Mouse (Mus musculus) testis, postnatal 14 days (tissue): ENCODE measurements at regions not wholly inside any gene's neighbourhood (a gene's known extent, or its start where the extent isn't known, plus 50 kb on each side); places are given as distances from the start of the nearest gene placed in this dataset.

Experiments used
- DNase-seq: peaks from one replicate; pipeline ENCODE4 v3.0.0; 2021; ENCODE audit warnings: low spot score

- no peak for DNase-seq
Measured at GRCm38 (mm10) chr5:35162607-35163006, 57.0 kb upstream of the Lrpap1 start.

- no peak for DNase-seq
Measured at GRCm38 (mm10) chr5:35162120-35162519, 56.6 kb upstream of the Lrpap1 start.

- no peak for DNase-seq
Measured at GRCm38 (mm10) chr5:35160929-35161815, 55.6 kb upstream of the Lrpap1 start.

- no peak for DNase-seq
Measured at GRCm38 (mm10) chr5:35159854-35160253, 54.3 kb upstream of the Lrpap1 start.

- DNase-seq = no peak
Measured at GRCm38 (mm10) chr5:35159178-35159661, 53.7 kb upstream of the Lrpap1 start.

- no peak for DNase-seq
Measured at GRCm38 (mm10) chr5:35158346-35159047, 52.9 kb upstream of the Lrpap1 start.

- no peak for DNase-seq
Measured at GRCm38 (mm10) chr5:35156371-35156770, 50.8 kb upstream of the Lrpap1 start.

GRCm38 (mm10) chr5:35155717-35156116 lies 50.2 kb upstream of the Lrpap1 start:
- DNase-seq = no peak
